Mouse (Mus musculus) intestine, embryonic 16.5 days (tissue): ENCODE measurements around the gene Ankrd13c. TPM values are rescaled to one million over a fixed set of nuclear protein-coding genes. Genes with fewer than 3 reads are reported as not detected.
"Not testable (repeated sequence)": the region's sequence is repeated elsewhere in the genome, so short reads cannot be mapped to it uniquely, and the experiment has no call there.

ENCODE experiments used
- ATAC-seq: fragments of 200-750 bp; cut with Nextera tagmentation; 2 replicates; pipeline ENCODE4 v1.8.0; 2017; ENCODE audit warnings: moderate TSS enrichment, moderate library complexity
- H3K27ac ChIP-seq: fragments of 300-500 bp; sonication (generic); 2 replicates; pipeline ENCODE4 v1.5.1; 2014; ENCODE audit warnings: mild to moderate bottlenecking, low read length
- H3K27me3 ChIP-seq: fragments of 300-500 bp; sonication (generic); replicated peaks from 2 replicates; pipeline ENCODE4 v1.6.1; 2014; ENCODE audit warnings: low read length, control low read depth, mixed read lengths; ENCODE audit not compliant: control insufficient read depth, insufficient read depth
- H3K36me3 ChIP-seq: fragments of 300-500 bp; sonication (generic); 2 replicates; pipeline ENCODE4 v1.6.1; 2014; ENCODE audit warnings: low read length, control low read depth; ENCODE audit not compliant: control insufficient read depth, insufficient read depth
- H3K4me1 ChIP-seq: fragments of 300-500 bp; sonication (generic); 2 replicates; pipeline ENCODE4 v1.6.1; 2014; ENCODE audit warnings: low read length, control low read depth, mixed read lengths; ENCODE audit not compliant: control insufficient read depth, insufficient read depth
- H3K4me2 ChIP-seq: fragments of 300-500 bp; sonication (generic); 2 replicates; pipeline ENCODE4 v1.6.1; 2014; ENCODE audit warnings: low read depth, low read length, control low read depth
- H3K4me3 ChIP-seq: fragments of 300-500 bp; sonication (generic); 2 replicates; pipeline ENCODE4 v1.5.1; 2014; ENCODE audit warnings: mild to moderate bottlenecking, low read length
- H3K9ac ChIP-seq: fragments of 300-500 bp; sonication (generic); 2 replicates; pipeline ENCODE4 v1.6.1; 2014; ENCODE audit warnings: low read depth, low read length
- H3K9me3 ChIP-seq: fragments of 300-500 bp; sonication (generic); 2 replicates; pipeline ENCODE4 v1.6.1; 2016; ENCODE audit warnings: low read length, control low read depth; ENCODE audit not compliant: control insufficient read depth
- WGBS: fragments of 180-500 bp; shearing (Covaris S2); extraction: QIAGEN DNeasy Blood & Tissue Kit; methylation state at CpG from one replicate; pipeline ENCODE4 v1.1.7; 2014; 5-methylcytosine and 5-hydroxymethylcytosine counted together
- polyA plus RNA-seq: library from polyadenylated mRNA; unstranded; fragments of >200 nt; fragmentation: Nextera tagmentation; extraction: Ambion mirVana; gene quantifications from 2 replicates; pipeline ENCODE4 v1.2.1, GENCODE M21; 2015

The Ankrd13c gene
- polyA plus RNA-seq, 1 experiment from 2014 or later: 15.8 TPM

DNA sequence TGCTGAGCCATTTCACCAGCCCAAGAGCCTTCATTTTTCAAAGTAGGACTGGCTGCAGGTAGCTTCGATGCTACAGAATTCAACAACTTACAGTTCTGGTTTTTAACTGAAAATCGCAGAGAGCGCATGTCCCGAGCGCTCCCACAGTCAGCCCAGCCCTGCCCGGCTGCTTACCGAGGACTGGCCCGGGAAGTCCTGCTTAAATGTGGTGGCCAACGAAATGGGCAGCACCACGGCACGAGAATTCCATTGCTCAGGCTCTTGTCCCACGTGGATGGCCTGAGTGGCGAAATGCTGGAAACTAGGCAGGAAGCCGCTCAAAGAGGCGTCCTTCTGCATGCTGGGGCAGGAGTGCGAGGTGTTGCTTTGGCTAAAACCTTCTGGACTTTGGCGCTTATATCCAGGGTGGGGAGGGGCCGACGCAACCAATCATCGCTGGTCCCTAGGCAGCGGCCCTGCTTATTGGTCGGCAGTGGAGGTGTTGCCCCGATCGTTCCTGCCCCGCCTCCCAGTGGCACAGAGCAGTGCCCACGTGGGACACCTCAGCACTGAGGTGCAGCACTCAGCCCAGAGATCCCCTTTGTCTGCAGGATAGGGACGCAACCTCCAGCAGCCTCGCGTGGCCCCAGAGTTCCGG is 22.2 kb upstream of the Ankrd13c start, which contains the start of gene Cth:
Gene Cth, minus strand, starts transcription at position 386 of the 637 bp plus-strand sequence.
- Histone ChIP-seq H3K4me2 (peak within 1 kb of the TSS; percentile 82), H3K27me3 (no peaks in the 10 kb centered on the region), H3K9ac (peak within 1 kb of the TSS; percentile 65), H3K9me3 (no peaks in the 10 kb centered on the region), H3K4me1 (0 out of 2 replicates have a peak, but pooled peaks cover 4% of the 10 kb centered on the region), H3K36me3 (no peaks in the 10 kb centered on the region), H3K4me3 (peak within 1 kb of the TSS; percentile 67), H3K27ac (0 out of 2 replicates have a peak within 1 kb of the TSS, but pooled peaks have one; percentile 48)
- ATAC-seq: peak; percentile 99
- WGBS: under 1% methylated on average over 30 of the region's 30 CpGs

DNA sequence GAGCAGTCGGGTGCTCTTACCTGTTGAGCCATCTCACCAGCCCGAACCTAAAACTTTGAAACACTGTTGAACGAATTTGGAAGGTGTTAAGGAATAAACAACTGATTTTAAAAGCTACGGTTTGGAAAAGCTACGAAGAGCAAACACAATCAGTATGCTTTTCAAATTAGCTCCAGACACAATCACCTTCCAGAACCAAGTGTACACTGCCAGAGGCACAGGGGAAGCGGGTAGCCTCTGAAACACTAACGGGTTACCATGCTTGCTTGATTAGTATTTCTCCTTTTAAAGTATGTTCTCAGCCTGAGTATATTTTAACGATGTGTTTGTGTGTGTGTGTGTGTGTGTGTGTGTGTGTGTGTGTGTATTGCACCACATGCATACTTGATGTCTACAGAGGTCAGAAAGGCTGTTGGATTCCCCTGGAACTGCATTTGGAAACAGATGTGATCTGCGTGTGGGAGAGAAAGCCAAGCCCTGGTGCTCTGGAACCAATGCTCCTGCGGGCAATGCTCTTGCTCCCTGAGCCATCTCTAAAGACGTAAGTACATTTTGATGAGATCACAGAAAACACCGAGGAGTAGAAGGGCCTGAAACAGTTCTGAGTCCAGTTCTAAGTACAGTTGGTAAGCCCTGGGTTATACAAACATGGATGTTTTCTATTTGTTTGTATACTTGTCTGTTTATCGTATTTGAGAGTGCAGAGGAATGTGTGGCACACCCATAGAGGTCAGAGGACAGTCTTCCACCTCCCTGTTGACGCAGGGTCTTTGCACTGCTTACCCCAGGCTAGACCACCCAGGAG is 21.1 kb upstream of the Ankrd13c start:
- H3K9ac ChIP-seq: no peak overlapping the region
- H3K4me2 ChIP-seq: no peak overlapping the region
- H3K4me3 ChIP-seq: no peak overlapping the region
- no peaks in the 10 kb centered on the region for H3K36me3 ChIP-seq
- 86% methylated on average over 14 of the region's 14 CpGs for WGBS
- no peak for ATAC-seq
- H3K4me1 ChIP-seq: 0 out of 2 replicates have a peak, but pooled peaks cover 4% of the 10 kb centered on the region
- H3K27me3 ChIP-seq: no peaks in the 10 kb centered on the region
- no peaks in the 10 kb centered on the region for H3K9me3 ChIP-seq
- no peak overlapping the region for H3K27ac ChIP-seq

DNA sequence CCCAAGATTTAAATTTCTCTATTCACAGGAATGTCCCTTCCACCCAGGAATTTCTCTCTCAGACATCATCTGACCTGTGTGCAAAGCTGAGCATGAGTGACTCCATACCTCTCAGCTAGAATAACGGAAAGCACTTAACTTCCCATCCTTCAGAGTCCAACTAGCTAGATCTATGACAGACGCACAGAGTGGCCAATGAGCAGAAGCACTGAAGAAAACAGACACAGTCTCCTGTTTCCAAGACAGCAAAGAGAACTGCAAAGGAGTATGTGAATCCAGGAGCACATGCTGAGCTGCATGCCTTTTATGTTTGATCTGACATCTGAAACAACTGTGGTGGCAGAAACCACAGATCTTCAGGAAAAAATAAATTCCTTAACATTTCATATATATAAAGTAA is 20.3 kb upstream of the Ankrd13c start:
- Histone ChIP-seq H3K9me3 (no peaks in the 10 kb centered on the region), H3K4me2 (no peak overlapping the region), H3K9ac (no peak overlapping the region), H3K4me3 (no peak overlapping the region), H3K27me3 (no peaks in the 10 kb centered on the region), H3K36me3 (no peaks in the 10 kb centered on the region), H3K27ac (no peak overlapping the region), H3K4me1 (0 out of 2 replicates have a peak, but pooled peaks cover 4% of the 10 kb centered on the region)
- ATAC-seq: no peak
- WGBS: 49% methylated on average over 2 of the region's 2 CpGs

DNA sequence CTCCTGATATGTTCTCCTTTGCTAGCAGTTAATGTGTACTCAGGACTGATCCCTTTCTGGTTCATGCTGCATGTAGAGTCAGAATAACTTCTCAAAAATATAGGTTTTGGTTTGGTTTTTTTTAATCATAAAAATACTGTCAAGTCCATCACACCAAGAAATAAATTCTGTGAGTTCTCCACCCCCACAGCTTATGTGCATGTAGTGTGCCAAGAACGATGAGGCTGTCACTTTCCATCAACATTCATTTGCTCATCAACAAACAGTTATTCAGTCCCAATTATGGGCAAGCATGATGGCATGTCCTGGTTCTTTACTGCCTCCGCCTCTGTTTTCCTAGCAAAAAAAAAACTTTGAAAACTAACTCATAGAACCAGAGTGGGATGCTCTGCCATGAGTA is 18.3 kb upstream of the Ankrd13c start:
- 0 out of 2 replicates have a peak, but pooled peaks cover 4% of the 10 kb centered on the region for H3K4me1 ChIP-seq
- no peaks in the 10 kb centered on the region for H3K27me3 ChIP-seq
- no peak overlapping the region for H3K4me2 ChIP-seq
- no peak overlapping the region for H3K4me3 ChIP-seq
- no peak overlapping the region for H3K9ac ChIP-seq
- no peak for ATAC-seq
- WGBS: 73% methylated on average over 2 of the region's 2 CpGs
- H3K36me3 ChIP-seq: no peaks in the 10 kb centered on the region
- H3K9me3 ChIP-seq: no peaks in the 10 kb centered on the region
- no peak overlapping the region for H3K27ac ChIP-seq

DNA sequence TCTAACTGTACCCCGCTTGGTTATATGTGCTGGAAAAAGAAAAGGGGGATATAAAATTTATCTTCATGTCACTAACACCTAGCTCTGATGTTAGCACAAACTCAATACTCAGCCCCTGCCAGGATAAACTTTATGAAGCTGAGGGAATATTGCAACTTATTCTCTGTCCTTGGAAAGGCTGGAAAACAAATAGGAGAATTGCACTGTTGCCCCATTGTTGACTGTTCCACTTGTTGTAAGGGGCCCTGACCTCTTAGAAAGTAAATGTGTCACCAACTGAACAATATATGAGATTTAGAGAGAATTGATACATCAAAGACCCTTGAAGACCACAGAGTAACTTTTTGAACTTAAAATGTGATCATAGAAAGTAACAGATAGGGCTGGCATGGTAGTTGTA is 17.6 kb upstream of the Ankrd13c start:
- no peaks in the 10 kb centered on the region for H3K27me3 ChIP-seq

DNA sequence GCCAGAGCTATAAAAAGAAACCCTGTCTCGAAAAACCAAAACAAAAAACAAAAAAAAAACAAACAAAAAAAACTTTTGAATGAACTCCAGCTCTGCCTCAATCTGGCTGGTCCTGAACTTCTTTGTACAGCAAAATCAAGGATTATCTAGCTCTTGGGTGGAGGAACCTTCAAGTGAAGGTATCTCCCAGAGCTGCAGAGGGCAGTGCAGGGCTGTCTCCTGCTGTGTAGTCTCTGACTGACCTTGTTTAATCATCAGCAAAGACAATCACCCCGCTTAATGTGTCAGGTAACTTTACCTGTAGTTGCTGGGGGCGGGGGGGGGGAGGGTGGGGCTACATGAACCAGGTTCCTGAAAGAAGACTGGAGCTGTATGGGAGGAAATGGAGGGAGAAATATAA is 15.4 kb upstream of the Ankrd13c start:
- 45% methylated on average over 3 of the region's 3 CpGs for WGBS
- ATAC-seq: peak; percentile 90
- Histone ChIP-seq H3K27me3 (no peaks in the 10 kb centered on the region), H3K9ac (no peak overlapping the region), H3K27ac (peak overlapping the region; percentile 62; the same call in 1 of the 2 replicates), H3K4me2 (0 out of 2 replicates have a peak overlapping the region, but pooled peaks have one; percentile 14), H3K9me3 (no peaks in the 10 kb centered on the region), H3K4me1 (no peaks in the 10 kb centered on the region), H3K36me3 (no peaks in the 10 kb centered on the region), H3K4me3 (no peak overlapping the region)

More for the DNA sequence above, 17.6 kb upstream of the Ankrd13c start:
- Histone ChIP-seq H3K4me3 (no peak overlapping the region), H3K27ac (no peak overlapping the region), H3K4me2 (no peak overlapping the region), H3K9ac (no peak overlapping the region), H3K36me3 (no peaks in the 10 kb centered on the region), H3K9me3 (no peaks in the 10 kb centered on the region), H3K4me1 (0 out of 2 replicates have a peak, but pooled peaks cover 2% of the 10 kb centered on the region)
- 67% methylated on average over 1 of the region's 1 CpGs for WGBS
- no peak for ATAC-seq

DNA sequence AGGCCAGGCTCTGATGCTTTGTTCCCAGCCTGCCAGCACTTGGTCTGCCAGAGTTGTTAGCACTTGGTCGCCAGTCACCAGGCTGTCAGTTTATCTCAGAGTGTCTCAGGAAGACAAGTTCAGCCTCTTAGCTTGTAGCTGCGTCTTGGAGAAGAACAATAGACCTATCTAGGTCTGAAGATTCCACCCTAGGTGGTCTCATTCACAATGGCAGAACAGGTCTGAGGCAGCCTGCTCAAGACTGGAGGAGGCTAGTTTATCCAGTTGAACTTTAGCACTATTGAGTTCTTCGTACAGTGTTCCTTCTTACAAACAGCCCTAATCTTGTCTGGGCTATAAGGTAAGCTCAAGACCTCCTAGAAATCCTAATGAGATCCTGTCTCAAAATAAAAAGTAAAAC is 15.0 kb upstream of the Ankrd13c start:
- Histone ChIP-seq H3K4me3 (no peak overlapping the region), H3K27me3 (no peaks in the 10 kb centered on the region), H3K9ac (no peak overlapping the region), H3K4me2 (0 out of 2 replicates have a peak overlapping the region, but pooled peaks have one; percentile 14), H3K27ac (peak overlapping the region; percentile 62; the same call in 1 of the 2 replicates), H3K4me1 (no peaks in the 10 kb centered on the region), H3K9me3 (no peaks in the 10 kb centered on the region), H3K36me3 (no peaks in the 10 kb centered on the region)
- peak; percentile 82 for ATAC-seq
- WGBS: 37% methylated on average over 3 of the region's 3 CpGs

DNA sequence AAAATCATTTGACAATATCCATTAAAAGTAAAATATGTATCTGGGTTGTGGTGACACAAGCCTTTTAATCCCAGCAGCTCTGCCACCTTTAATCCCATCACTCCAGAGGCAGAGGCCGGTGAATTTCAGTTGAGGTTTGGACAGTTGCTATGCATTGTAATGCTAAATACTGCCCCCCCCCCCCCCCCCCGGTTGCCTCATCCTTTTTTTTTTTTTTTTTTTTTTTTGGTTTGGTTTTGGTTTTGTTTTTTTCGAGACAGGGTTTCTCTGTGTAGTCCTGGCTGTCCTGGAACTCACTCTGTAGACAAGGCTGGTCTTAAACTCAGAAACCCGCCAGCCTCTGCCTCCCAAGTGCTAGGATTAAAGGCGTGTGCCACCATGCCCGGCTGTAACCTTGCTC is 13.8 kb upstream of the Ankrd13c start:
- not testable (repeated sequence) for H3K4me3 ChIP-seq, H3K27ac ChIP-seq, H3K9ac ChIP-seq, H3K36me3 ChIP-seq, H3K9me3 ChIP-seq, ATAC-seq, H3K27me3 ChIP-seq, H3K4me1 ChIP-seq, H3K4me2 ChIP-seq
- 82% methylated on average over 5 of the region's 6 CpGs for WGBS

DNA sequence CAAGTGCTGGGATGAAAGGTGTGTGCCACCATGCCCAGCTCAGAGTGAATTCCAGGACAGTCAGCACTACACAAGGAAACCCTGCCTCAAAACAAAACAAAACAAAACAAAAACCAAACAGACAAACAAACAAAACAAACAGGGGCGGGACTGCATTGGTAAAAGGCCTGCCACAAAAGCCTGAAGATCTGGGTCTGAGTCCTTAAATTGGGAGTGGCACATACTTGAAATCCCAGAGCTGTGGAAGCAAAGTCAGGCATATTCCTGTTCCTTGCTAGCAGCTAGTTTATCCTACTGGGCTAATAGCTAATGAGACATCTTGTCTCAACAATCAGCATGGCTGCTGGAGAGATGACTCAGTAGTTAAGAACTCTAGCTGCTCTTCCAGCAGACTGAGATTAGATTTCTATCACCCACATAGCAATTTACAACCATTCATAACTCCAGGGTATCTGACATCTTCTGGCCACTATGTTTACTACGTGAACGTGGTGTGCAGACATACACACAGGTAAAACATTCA is 12.7 kb upstream of the Ankrd13c start:
- ATAC-seq: no peak
- no peaks in the 10 kb centered on the region for H3K4me1 ChIP-seq
- no peak overlapping the region for H3K4me2 ChIP-seq
- H3K9me3 ChIP-seq: no peaks in the 10 kb centered on the region
- 59% methylated on average over 3 of the region's 3 CpGs for WGBS
- no peak overlapping the region for H3K27ac ChIP-seq
- H3K9ac ChIP-seq: no peak overlapping the region
- H3K4me3 ChIP-seq: no peak overlapping the region
- H3K36me3 ChIP-seq: no peaks in the 10 kb centered on the region
- no peaks in the 10 kb centered on the region for H3K27me3 ChIP-seq
